Mouse (Mus musculus): ENCODE data around the gene Usp22. TPM values are rescaled to one million over a fixed set of nuclear protein-coding genes. Genes with fewer than 3 reads are reported as not detected.

The Usp22 gene
- polyA plus RNA-seq (2015; fragmentation: Illumina TruSeq; extraction: RNeasy Lipid Tissue Mini Kit (QIAGEN cat#74804); ENCODE audit: low read depth, low replicate concordance): 122 TPM

DNA sequence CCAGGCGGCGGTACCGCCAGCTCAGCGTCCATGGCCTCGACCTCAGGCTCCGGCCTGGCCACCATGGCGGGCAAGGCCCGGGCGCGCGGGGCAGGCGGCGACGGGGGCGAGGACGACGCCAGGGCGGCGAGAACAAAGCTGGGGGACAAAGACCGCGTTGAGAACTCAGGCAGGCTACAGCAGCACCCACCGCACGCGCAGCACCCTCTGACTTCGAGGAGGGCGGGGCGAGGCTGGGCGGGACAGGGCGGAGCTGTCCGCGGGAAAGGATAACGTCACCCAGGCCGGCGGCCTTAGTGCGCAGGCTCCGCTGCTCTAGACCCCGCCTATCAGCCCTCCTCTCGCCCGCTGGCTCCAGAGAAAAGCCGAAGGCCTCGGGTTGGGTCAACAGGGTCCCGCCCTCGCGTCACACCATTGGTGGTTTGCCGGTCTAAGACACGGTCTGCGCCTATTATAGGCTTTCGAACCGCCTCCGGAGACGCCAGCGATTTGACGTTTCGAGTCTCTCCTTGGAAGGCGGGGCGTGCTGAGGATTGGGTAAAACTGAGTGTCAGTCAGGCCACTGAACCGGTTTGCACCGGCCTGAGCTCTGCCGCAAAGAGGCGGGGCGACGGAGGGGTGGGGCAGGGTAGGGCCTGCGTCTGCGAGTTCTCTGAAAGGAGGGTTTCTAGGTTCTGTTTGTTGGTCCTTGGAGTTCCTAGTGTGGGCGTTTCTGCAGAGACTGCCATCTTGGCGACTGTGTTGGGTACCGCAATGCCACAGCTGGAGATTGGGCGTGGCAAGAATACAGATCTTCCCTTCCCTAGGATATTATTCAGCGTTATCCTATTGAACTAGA lies at the start of gene Usp22:
Usp22 (minus strand) TSS at position 235 of the 838 bp plus-strand sequence.

DNA sequence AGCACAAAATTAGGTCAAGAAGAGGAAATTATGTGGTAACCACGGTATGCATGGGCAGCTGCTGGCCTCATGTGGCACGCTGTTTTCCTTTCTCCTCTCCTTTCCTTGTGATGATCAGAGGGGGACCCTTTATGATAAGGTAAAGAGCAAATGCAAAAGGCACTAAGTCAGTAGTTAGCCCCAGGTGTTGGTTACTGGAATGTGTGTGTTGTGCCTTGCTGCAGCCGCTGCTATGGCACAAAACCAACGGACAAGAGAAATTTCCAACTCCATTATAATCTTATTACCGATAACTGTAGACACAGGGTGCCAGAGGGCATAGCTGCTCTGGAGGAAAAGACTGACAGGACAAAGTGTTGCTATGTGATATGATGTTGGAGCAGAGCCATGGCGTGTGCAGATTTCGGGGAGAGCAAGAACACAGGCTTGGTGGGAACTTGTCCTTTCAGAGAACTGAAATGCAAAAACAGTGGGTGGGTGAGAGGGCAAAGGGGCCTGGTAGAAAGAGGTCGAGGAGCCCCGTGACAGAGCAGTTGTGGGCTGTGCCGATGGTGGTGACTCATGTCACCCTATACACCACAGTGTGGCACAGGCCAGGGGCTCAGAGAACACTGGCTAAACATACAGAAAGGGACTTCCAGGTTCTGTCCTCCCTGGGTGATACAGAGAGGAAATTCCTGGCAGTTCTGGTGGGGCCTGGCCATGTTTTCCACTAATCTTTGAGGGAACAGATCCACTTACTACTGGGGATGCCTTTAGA lies 32.8 kb upstream of the Usp22 start, which contains the start of gene Aldh3a1:
Aldh3a1 (plus strand) TSS at position 51 of the 760 bp plus-strand sequence.

DNA sequence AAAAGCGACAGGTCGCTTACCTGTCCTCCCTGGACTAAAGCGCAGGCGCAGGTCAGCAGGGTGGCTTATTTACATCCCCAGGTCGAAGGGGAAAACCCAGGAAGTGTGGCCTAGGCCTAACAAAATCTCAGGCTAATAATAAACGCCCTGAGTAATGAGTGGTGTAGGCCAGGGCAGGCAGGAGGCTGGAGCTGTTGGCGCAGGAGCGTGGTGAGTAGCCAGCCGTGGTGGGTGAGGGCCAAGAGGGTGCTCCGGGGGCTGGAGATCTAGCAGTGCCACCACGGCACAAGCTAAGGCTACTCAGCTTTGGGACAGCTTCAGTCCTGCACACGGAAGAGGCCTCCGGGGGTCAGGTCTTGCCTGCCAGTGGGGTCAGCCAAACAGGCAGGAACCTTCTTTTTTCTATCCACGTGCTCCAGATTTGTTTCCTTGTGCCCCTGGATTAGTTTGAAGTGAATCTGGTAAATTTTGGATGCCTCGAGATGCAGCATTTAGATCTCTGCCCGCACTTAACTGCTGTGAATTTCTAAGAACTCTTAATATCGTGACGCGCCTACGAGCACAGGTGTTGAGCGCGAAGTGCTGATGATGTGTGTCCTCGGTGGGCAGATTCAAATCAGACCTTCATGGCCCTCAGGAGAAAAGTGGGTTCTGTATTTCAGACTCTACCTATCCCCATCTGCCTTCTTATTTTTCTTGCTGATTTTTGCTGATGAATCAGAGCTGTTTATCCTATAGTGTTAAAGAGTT lies 48.1 kb downstream of the Usp22 start, which contains the start of gene Tnfrsf13b:
Tnfrsf13b (plus strand) TSS at position 150 of the 750 bp plus-strand sequence.

Other genes with a start within 250 kb of the Usp22 start
- gene Map2k3, start 243.0 kb downstream of the Usp22 start, polyA plus RNA-seq (2015; fragmentation: Illumina TruSeq; extraction: RNeasy Lipid Tissue Mini Kit (QIAGEN cat#74804); ENCODE audit: low read depth, low replicate concordance): 14.5 TPM
- 11.8 TPM for gene Kcnj12, start 152.5 kb downstream of the Usp22 start, polyA plus RNA-seq (2015; fragmentation: Illumina TruSeq; extraction: RNeasy Lipid Tissue Mini Kit (QIAGEN cat#74804); ENCODE audit: low read depth, low replicate concordance)
- gene Tnfrsf13b, start 48.3 kb downstream of the Usp22 start, polyA plus RNA-seq (2015; fragmentation: Illumina TruSeq; extraction: RNeasy Lipid Tissue Mini Kit (QIAGEN cat#74804); ENCODE audit: low read depth, low replicate concordance): 1.7 TPM
- 2.2 TPM for gene Aldh3a1, start 32.5 kb upstream of the Usp22 start, polyA plus RNA-seq (2015; fragmentation: Illumina TruSeq; extraction: RNeasy Lipid Tissue Mini Kit (QIAGEN cat#74804); ENCODE audit: low read depth, low replicate concordance)
- gene Aldh3a2, start 92.4 kb upstream of the Usp22 start, polyA plus RNA-seq (2015; fragmentation: Illumina TruSeq; extraction: RNeasy Lipid Tissue Mini Kit (QIAGEN cat#74804); ENCODE audit: low read depth, low replicate concordance): 49.8 TPM
- gene Slc47a2, start 167.8 kb upstream of the Usp22 start, polyA plus RNA-seq (2015; fragmentation: Illumina TruSeq; extraction: RNeasy Lipid Tissue Mini Kit (QIAGEN cat#74804); ENCODE audit: low read depth, low replicate concordance): not detected
- 1.7 TPM for gene Slc47a1, start 203.3 kb upstream of the Usp22 start, polyA plus RNA-seq (2015; fragmentation: Illumina TruSeq; extraction: RNeasy Lipid Tissue Mini Kit (QIAGEN cat#74804); ENCODE audit: low read depth, low replicate concordance)

All from brain, adult 10 weeks (tissue).